Mouse (Mus musculus): ENCODE results near the gene N4bp1.

N4bp1 gene

GRCm38 (mm10) chr8:86884489-86885463, at the start of gene N4bp1:
N4bp1 (minus strand) TSS chr8:86885258.
- peak; percentile 95 for DNase-seq (ENCODE audit: low spot score)

DNA sequence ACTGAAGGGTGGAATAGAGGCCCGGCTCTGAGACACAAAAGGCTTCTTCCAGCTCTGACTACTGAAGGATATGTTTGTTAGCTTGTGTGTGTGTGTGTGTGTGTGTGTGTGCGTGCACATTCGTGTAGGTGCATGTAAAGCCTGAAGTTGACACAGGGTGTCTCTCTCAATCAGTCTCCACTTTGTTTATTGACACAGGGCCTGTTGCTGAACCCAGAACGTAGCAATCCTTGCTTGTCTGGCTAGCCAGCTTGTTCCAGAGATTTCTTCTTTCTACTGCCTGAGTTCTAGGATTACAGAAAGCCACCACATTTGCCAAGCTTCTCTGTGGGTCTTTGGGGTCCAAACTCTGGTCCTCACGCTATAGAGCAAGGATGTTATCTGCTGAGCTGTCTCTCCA, 49.8 kb upstream of the N4bp1 start:
- peak; percentile 31 for DNase-seq (ENCODE audit: low spot score)

DNA sequence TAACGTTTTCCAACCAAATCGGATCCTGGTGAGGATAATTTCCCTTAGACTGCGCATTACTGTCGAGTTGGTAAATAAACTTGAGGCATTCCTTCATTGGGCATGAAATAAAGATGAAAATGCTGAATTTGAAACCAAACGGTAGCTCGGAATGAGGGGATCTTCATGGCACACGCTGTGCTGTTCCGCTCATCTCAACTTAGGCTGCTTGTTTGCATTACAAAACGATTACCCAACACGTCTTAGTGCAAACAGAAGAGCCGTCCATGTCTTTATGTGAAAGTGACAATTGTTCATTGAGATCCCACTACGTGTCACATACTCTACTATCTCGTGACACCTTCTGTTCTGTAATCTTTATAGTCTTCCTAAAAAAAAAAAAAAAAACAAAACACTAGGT, 49.3 kb upstream of the N4bp1 start:
- no peak for DNase-seq (ENCODE audit: low spot score)

DNA sequence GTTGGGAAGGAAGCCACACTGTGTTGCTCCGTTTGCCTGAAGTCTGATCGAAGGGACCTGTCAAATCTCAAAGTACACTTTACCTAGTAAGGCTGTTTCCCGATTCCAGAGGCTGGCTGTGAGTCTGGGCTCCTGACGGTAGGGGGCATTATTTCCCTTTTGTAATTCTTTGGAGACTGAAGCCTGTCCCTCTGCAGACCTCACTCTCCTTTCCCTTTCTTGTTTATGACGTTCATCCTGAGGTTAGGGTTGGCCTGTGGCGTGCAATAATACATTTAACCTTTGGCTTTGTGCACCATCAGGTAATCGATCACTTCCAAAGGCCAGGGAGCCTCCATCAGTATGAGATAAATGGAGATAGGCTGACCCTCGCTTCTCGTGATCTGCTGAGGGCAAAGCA, 48.8 kb upstream of the N4bp1 start:
- peak; percentile 91 for DNase-seq (ENCODE audit: low spot score)

- DNase-seq (ENCODE audit: low spot score): no peak
Observed at GRCm38 (mm10) chr8:86926237-86926636, 41.2 kb upstream of the N4bp1 start.

DNA sequence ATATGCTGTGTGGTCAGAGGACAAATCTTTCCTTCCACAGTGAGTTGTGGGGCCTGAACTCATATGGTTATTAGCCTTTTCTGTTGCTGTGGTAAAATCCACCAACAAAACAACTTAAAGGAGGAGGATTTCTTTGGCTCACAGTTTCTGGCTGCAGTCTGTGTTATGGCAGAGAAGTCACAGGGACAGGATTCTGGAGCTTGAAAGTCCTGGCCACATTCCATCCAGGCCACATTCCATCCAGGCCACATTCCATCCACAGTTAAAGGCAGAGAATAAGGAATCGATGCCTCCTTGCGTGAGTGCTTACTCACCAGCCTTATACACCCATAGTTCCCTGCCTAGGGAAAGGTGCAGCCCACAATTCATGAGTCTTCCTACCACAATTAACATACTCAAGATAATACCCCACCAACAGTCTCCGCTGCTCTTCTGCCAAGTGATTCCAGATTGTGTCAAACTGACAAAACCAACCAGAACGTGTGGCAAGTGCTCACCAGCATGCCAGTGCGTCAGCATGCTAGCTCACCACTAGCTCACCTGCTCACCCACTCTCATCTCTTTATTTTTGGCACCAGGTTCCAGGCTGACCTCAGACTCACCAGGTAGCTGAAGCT, 38.3 kb upstream of the N4bp1 start:
- DNase-seq (ENCODE audit: low spot score): peak; percentile 41

GRCm38 (mm10) chr8:86922673-86923072, 37.6 kb upstream of the N4bp1 start:
- no peak for DNase-seq (ENCODE audit: low spot score)

GRCm38 (mm10) chr8:86922141-86922540, 37.1 kb upstream of the N4bp1 start:
- no peak for DNase-seq (ENCODE audit: low spot score)

DNA sequence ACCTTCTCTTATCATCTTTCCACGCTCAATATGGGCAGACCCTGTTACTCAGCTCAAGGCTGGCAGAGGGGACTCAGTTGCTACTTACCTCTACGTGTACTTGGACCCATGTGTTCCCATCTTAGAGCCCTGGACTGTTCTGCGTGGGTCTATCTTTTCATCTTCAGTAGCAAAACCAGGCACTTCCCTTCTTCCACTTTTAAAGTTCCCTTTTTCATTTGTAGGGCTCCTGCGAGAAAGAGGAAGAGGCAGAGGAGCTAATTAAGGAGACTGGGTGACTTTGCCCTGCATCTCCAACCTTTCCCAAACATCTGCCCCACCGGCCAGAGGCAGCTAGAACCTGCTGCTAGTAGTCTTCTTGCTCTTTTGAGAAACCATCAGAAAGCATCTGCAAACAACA, 35.9 kb upstream of the N4bp1 start:
- DNase-seq (ENCODE audit: low spot score): no peak

GRCm38 (mm10) chr8:86920455-86920854, 35.4 kb upstream of the N4bp1 start:
- DNase-seq (ENCODE audit: low spot score): no peak

GRCm38 (mm10) chr8:86920024-86920423, 35.0 kb upstream of the N4bp1 start:
- DNase-seq (ENCODE audit: low spot score): no peak

GRCm38 (mm10) chr8:86919262-86919661, 34.2 kb upstream of the N4bp1 start:
- peak; percentile 31 for DNase-seq (ENCODE audit: low spot score)

- no peak for DNase-seq (ENCODE audit: low spot score)
Observed at GRCm38 (mm10) chr8:86918093-86918492, 33.0 kb upstream of the N4bp1 start.

DNA sequence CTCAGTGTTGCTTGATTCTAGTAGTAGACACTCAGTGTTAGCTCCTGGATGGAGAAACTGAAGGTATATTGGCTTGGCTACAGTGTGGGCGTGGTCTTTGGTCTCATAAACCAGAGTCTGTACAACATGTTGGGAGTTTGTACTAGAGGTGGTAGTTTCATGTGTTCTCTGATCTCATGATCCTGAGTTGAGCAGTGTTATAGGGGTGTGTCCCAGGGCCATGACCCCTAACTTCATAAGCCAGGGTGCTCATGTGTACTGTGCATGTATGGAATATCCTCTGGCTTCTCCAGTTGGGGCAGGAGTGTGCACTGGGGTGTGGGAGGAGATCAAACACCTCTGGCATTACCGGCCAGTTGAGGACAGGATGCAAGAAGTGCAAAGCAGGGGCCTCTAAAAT, 32.6 kb upstream of the N4bp1 start:
- DNase-seq (ENCODE audit: low spot score): no peak

DNA sequence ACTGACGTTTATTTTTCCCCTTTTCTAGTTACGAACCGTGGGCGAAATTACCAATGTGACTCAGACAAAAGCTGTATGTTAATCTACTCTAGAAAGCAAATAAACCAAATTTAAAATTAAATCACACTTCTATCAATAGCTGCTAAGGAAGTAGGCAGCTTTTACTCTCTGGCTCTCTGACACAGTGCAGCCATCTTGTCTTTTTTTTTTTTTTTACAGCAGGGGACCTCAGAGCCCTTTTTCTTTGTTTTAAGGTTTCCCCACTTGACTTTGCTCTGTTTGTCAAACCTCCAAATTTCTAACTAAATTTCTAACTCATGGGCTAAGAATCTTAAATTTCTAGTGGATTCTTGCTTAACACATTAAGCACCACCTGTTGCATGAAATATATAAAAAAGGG, 31.3 kb upstream of the N4bp1 start:
- no peak for DNase-seq (ENCODE audit: low spot score)

DNA sequence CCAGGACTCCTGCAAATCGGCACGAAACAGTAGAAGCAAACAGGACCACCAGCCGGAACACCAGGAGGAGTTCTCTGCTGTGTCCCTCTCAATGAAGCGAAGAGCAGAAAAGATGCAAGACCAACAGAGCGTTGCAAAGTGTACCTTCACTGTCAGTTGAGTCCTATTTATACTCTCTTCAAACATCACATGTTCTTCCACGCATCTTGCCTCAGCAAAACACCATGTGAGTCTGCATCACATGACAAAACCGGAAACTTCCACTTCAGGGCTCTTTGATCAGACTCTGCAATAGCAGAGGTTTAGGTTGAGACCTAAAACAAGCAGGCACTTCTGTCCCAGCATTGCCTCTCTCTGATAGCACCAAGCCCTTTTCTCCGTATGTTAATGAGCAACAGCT, 26.1 kb upstream of the N4bp1 start:
- DNase-seq (ENCODE audit: low spot score): no peak

DNA sequence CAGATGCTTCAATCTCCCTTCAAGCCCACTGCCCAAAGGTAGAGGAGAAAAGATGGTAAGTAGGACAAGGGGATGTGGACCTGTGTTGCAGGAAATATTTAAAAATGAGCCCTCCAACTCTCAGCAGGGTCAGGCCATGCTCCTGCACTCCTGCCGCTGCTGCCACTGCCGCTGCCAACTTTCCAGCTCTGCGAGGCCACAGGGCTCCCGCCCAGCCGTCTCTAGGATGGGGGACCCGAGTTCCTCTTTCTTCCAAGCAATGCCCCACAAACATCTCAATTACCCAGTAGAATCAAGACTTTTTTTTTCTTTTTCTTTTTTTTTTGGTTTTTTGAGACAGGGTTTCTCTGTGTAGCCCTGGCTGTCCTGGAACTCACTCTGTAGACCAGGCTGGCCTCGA, 25.2 kb upstream of the N4bp1 start:
- no peak for DNase-seq (ENCODE audit: low spot score)

- peak; percentile 90 for DNase-seq (ENCODE audit: low spot score)
Observed at GRCm38 (mm10) chr8:86908536-86908935, 23.5 kb upstream of the N4bp1 start.

DNA sequence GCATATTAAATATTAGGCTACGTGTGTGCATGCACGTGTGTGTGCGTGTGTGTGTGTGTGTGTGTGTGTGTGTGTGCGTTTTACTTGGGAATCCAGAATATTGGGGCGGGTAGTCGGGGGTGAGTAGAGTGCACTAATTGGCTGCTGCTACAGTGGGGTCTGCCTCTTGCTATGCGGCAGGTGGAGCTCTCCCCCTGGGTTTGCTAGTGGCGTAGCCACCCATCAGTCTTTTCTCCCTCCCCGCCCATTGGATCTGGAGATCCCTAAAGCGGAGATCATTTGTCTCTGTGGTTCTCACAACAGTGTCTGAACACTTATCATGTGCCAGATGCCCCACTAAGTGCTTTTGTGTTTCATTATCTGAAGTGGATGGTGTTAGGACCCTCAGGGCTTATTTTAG, 19.9 kb upstream of the N4bp1 start:
- no peak for DNase-seq (ENCODE audit: low spot score)

DNA sequence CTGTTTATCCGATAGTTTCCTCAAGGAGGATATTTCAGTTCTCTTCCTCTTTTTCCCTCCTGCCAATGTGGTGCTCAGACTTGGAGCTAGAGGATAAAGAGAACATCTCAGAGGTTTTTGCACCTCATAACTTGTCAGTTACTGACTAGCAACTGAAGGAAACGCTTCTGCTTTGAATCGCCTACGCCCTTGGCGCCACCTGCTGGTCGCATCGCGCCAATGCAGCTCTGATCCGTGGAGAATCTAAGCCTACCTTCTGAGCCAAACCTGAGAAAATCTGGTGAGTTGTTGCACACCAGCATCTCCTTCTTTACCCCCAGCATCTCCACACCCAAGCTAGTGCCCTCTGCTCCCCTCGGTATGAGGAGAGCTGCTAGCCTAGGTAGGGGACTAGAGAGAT, 18.0 kb upstream of the N4bp1 start:
- peak; percentile 80 for DNase-seq (ENCODE audit: low spot score)

DNA sequence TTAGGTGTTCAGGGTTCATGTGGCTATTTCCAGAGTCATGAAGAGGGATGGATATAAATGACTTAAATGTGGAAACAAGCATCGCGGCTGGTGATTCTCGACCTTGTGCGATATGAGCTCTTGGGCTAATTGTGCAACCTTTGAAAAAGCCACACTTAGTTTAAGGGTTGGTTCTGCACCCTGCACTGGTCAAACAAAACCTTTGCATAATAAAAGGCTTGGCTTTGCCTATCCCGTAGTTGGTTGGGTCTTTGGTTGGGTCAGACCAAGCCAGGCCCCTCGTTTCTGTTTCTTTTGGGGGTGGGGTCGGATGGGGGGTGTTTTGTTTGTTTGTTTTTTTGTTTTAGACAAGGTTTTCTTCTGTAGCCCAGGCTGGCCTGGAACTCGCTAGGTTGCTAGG, 17.6 kb upstream of the N4bp1 start:
- DNase-seq (ENCODE audit: low spot score): no peak

DNA sequence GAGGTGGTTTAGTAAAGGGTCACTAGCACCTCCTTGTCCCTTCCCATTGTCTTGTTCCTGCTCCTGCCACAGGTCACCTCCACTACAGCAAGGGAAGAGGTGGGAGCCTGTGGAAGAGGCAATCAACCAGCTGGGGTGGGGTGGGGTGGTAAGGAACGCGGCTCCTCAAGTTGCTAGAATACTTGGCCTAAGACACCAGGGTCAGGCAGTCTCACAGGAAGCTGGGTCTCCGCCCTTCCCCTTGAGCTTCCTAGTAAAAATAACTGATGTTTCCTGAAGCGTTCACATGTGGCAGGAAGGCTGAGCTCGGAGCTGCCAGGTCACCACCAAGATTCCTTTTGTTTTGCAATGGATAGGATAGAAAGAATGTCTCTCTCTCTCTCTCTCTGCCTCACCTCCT, 16.9 kb upstream of the N4bp1 start:
- no peak for DNase-seq (ENCODE audit: low spot score)

DNA sequence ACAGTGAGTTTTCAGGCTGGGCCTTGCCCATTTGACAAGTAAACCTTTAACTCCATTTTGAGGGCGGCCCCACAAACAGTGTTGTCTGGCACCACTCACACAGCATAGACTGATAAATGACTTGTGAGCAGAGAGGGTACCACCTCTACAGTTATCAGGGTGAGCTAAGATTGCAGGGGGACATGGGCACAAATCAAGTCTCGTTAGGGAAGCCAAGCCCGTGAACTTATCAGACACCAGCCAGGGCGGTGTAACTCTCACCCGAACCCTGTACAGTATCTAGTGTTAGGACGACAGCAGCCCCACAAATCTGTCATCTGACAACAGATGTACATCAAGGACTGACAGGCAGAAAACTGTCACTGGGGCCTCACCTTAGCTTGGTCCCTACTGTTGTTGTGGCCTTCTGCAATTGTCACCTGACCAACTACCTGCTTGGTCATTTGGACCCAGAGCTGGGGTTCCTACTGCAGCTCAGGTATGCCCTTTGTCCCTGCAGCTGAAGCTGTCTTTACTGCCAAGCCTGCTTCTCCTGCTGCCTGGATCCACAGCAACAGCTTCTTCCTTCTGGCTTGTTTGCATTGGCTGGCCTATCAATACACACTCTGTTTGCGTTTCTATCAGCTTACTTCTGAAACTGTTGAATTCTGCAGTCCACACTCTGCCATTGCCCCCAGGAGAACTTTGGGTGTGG, 12.8 kb upstream of the N4bp1 start:
- no peak for DNase-seq (ENCODE audit: low spot score)
